In the genomic region with DNA sequence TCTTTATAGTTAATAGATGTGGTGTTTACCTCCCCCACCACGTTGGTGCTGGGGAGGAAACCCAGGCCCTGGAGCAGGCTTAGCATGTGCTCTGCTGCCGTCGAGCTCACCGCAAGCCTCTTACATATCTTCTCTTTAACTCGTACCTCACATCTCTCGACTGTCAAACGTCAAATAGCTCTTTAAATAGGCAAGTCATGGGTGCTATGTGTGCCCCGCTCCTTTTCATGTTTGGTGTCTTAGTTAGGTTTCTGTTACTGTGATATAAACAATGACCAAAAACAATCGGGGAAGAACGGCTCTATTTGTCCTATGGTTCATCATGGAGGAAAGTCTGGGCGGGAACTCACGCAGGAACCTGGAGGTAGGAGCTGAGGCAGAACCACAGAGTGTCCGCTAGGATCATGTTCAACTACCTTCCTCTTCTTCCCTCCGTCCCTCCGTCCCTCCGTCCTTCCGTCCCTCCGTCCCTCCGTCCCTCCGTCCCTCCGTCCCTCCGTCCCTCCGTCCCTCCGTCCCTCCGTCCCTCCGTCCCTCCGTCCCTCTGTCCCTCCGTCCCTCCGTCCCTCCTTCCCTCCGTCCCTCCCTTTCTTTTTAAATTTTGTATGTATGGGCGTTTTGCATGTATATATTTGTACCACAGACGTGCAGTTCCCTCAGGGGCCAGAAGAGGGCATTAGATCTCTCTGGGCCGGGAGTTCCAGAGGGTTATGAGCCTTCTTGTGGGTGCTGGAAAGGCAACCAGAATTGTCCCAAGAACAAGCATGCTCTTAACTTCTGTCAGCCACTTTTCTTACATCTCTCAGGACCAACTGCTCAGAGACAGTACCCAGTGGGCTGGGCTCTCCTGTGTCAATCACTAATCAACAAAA, we compare ENCODE assay signal across 8 mouse cellular contexts. TPM values are rescaled to one million over a fixed set of nuclear protein-coding genes. Genes with fewer than 3 reads are reported as not detected.
DNase-seq lines count a peak whose midpoint lies in the region; ATAC-seq and TF ChIP-seq lines count a peak whose summit lies in the region.

No protein-coding gene starts in this region.

- peak; percentile 81 for TF ChIP-seq CTCF in layer of hippocampus, adult 2 months (conservative IDR thresholded peaks at IDR 0.05)

- peak; percentile 49 for DNase-seq in MEL-GATA-1-ER (ENCODE audit: extremely low read depth, low read depth)
- peak; percentile 76 for DNase-seq in brain, adult 2 months (ENCODE audit: low read depth, low spot score)
- DNase-seq in heart, postnatal 4 days, result peak; percentile 81
- peak; percentile 28 to 70 for DNase-seq in layer of hippocampus, adult 2 months (ENCODE audit: low spot score in 2 of 2)
- peak; percentile 79 for DNase-seq in lung, postnatal 10 days
- DNase-seq in retina, embryonic 14.5 days (ENCODE audit: low spot score), result peak; percentile 82
- peak; percentile 58 to 63 for DNase-seq in urinary bladder, postnatal 36 days (ENCODE audit: low spot score in 2 of 2)

- H3K4me3 ChIP-seq in layer of hippocampus, adult 2 months, result peak overlapping the region; percentile 15; the same call in 1 of the 2 replicates

- peak overlapping the region; percentile 92 for H3K27ac ChIP-seq in layer of hippocampus, adult 2 months

- ATAC-seq in erythroblast, adult 5-6 weeks (replicated peaks; ENCODE audit: low FRiP score, poor library complexity, severe bottlenecking), result peak; percentile 74

RNA-seq across cellular contexts. Expression of gene Fermt2, which starts 36.4 kb away (rescaled TPM):
- not detected in 2 replicates for total RNA-seq in erythroblast, adult 5-6 weeks (2015; ENCODE audit: low replicate concordance)
- total RNA-seq in erythroblast, adult 5-6 weeks (2017; ENCODE audit: low replicate concordance), result not detected in 2 replicates
- 100 to 1,000 TPM; 311 to 341 TPM for total RNA-seq in heart, postnatal 4 days (2021)
- 100 to 1,000 TPM in 1 of 2 experiments, 10 to 100 TPM in 1; 90.8 to 100 TPM for total RNA-seq in layer of hippocampus, adult 2 months (2021)

Comparison
In these comparisons a context has a peak if more than half of its experiments do, and no peak if none do; other contexts are left out.
1. Peak in every context shown above with its lines: DNase-seq, ATAC-seq, H3K4me3 ChIP-seq and H3K27ac ChIP-seq.
2. RNA of gene Fermt2, which starts 36.4 kb away (total RNA-seq): 311 to 341 TPM in heart, postnatal 4 days and 90.8 to 100 TPM in layer of hippocampus, adult 2 months; not detected in erythroblast, adult 5-6 weeks; every median in the first group is over 10 times any median in the second.